Mouse (Mus musculus): ENCODE results near the gene Samd13. TPM values are rescaled to one million over a fixed set of nuclear protein-coding genes. Genes with fewer than 3 reads are reported as not detected.

The Samd13 gene
- polyA plus RNA-seq, 1 experiment from 2014 or later: 1.2 TPM

DNA sequence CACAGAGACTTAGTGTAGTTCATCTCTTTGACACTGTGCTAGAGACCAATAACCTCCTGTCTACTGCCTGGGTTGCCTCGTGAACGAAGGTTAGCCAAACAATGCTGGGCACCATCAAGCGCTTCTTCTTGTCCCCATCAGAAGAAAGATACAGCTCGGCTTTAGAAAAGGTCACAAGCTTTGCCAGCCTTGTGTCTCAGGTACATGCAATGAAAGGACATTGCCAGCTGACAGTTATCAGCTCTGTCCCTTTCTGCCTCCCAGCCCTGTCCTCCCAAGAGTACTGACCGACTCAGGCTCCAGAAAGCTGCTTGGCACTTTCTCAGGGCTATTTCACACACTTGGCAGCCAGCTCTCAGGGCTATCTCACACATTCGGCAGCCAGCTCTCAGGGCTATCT, 90.0 kb downstream of the Samd13 start:
- 84% methylated on average over 6 of the region's 6 CpGs for WGBS
- H3K27ac ChIP-seq (ENCODE audit: low read depth): no peak overlapping the region
- DNase-seq (no peak), ATAC-seq (ENCODE audit: insufficient read depth) (no peak)
- no peak overlapping the region for H3K4me2 ChIP-seq
- H3K36me3 ChIP-seq (ENCODE audit: insufficient read depth): no peaks in the 10 kb centered on the region
- H3K4me3 ChIP-seq (ENCODE audit: low read depth, low read length): no peak overlapping the region
- H3K27me3 ChIP-seq (ENCODE audit: insufficient read depth, low read length): no peaks in the 10 kb centered on the region
- no peak for TF ChIP-seq CTCF (IDR thresholded peaks at IDR 0.05; ENCODE audit: low read depth)
- no peaks in the 10 kb centered on the region for H3K9me3 ChIP-seq (ENCODE audit: low read depth, low read length)
- H3K9ac ChIP-seq: no peak overlapping the region
- H3K4me1 ChIP-seq (ENCODE audit: insufficient read depth): no peaks in the 10 kb centered on the region

Other genes with a start within 250 kb of the Samd13 start
- gene Ctbs, start 235.8 kb downstream of the Samd13 start, polyA plus RNA-seq (2014; fragmentation: Nextera tagmentation; extraction: Ambion mirVana): 8.9 and 10.4 TPM in 2 replicates
- gene Spata1, start 185.8 kb downstream of the Samd13 start, polyA plus RNA-seq (2014; fragmentation: Nextera tagmentation; extraction: Ambion mirVana): 4.2 and 4.8 TPM in 2 replicates
- 887 and 951 TPM in 2 replicates for gene Gng5, start 185.8 kb downstream of the Samd13 start, polyA plus RNA-seq (2014; fragmentation: Nextera tagmentation; extraction: Ambion mirVana)
- gene Rpf1, start 164.2 kb downstream of the Samd13 start, polyA plus RNA-seq (2014; fragmentation: Nextera tagmentation; extraction: Ambion mirVana): 55.7 and 56.1 TPM in 2 replicates
- gene Uox, start 115.2 kb downstream of the Samd13 start, polyA plus RNA-seq (2014; fragmentation: Nextera tagmentation; extraction: Ambion mirVana): not detected in 2 replicates
- not detected in 2 replicates for gene Dnase2b, start 70.0 kb downstream of the Samd13 start, polyA plus RNA-seq (2014; fragmentation: Nextera tagmentation; extraction: Ambion mirVana)
- gene 4930503B20Rik, start 34.3 kb downstream of the Samd13 start, polyA plus RNA-seq (2014; fragmentation: Nextera tagmentation; extraction: Ambion mirVana): not detected in 2 replicates
- gene Prkacb, start 127.4 kb upstream of the Samd13 start, polyA plus RNA-seq (2014; fragmentation: Nextera tagmentation; extraction: Ambion mirVana): 69.6 and 74.8 TPM in 2 replicates
- 2.5 and 3.8 TPM in 2 replicates for gene Ttll7, start 166.8 kb upstream of the Samd13 start, polyA plus RNA-seq (2014; fragmentation: Nextera tagmentation; extraction: Ambion mirVana)